Mouse (Mus musculus): ENCODE results near the gene Ildr1.

The Ildr1 gene

GRCm38 (mm10) chr16:36771244-36771643, 77.5 kb downstream of the Ildr1 start:
- no peak for DNase-seq (ENCODE audit: low read depth, low spot score)

- no peak for DNase-seq (ENCODE audit: low read depth, low spot score)
These were observed 77.9 kb downstream of the Ildr1 start for GRCm38 (mm10) chr16:36771703-36772102.

- DNase-seq (ENCODE audit: low read depth, low spot score): no peak
These were observed 79.2 kb downstream of the Ildr1 start for GRCm38 (mm10) chr16:36772996-36773395.

- DNase-seq (ENCODE audit: low read depth, low spot score): no peak
These were observed 81.9 kb downstream of the Ildr1 start for GRCm38 (mm10) chr16:36775658-36776057.
